Mouse (Mus musculus): Measurements from ENCODE around the gene Pcif1. TPM values are rescaled to one million over a fixed set of nuclear protein-coding genes. Genes with fewer than 3 reads are reported as not detected.

Pcif1 gene
- polyA plus RNA-seq, 1 experiment = 39.1 TPM

- Histone ChIP-seq H3K4me1 (ENCODE audit: control insufficient read depth, insufficient read depth, low read length) (peaks cover 3% of the 10 kb centered on the region; the same call in 1 of the 2 replicates), H3K4me3 (ENCODE audit: insufficient read depth, low read length) (peak overlapping the region; percentile 62), H3K27ac (ENCODE audit: insufficient read depth, low read length) (peak overlapping the region; percentile 73)
- TF ChIP-seq POLR2A (IDR thresholded peaks at IDR 0.05; ENCODE audit: extremely low read depth, insufficient read depth, low read length) = no peak
- TF ChIP-seq CTCF (IDR thresholded peaks at IDR 0.05; ENCODE audit: extremely low read depth, insufficient read depth, low read length) = no peak
Measured at GRCm38 (mm10) chr2:164878509-164879227, 436 bp upstream of the Pcif1 start.

- TF ChIP-seq CTCF (IDR thresholded peaks at IDR 0.05; ENCODE audit: extremely low read depth, insufficient read depth, low read length) (no peak), POLR2A (IDR thresholded peaks at IDR 0.05; ENCODE audit: extremely low read depth, insufficient read depth, low read length) (peak; percentile 100)
- Histone ChIP-seq H3K4me1 (ENCODE audit: control insufficient read depth, insufficient read depth, low read length) (peaks cover 3% of the 10 kb centered on the region; the same call in 1 of the 2 replicates), H3K4me3 (ENCODE audit: insufficient read depth, low read length) (peak overlapping the region; percentile 62), H3K27ac (ENCODE audit: insufficient read depth, low read length) (peak overlapping the region; percentile 99)
Measured at GRCm38 (mm10) chr2:164879568-164880277, 619 bp downstream of the Pcif1 start.

GRCm38 (mm10) chr2:164882619-164883018, 3.5 kb downstream of the Pcif1 start:
- no peak overlapping the region for H3K4me3 ChIP-seq (ENCODE audit: insufficient read depth, low read length)
- TF ChIP-seq POLR2A (IDR thresholded peaks at IDR 0.05; ENCODE audit: extremely low read depth, insufficient read depth, low read length) (no peak), CTCF (IDR thresholded peaks at IDR 0.05; ENCODE audit: extremely low read depth, insufficient read depth, low read length) (no peak)
- H3K27ac ChIP-seq (ENCODE audit: insufficient read depth, low read length) = no peak overlapping the region
- peaks cover 8% of the 10 kb centered on the region; the same call in 1 of the 2 replicates for H3K4me1 ChIP-seq (ENCODE audit: control insufficient read depth, insufficient read depth, low read length)

GRCm38 (mm10) chr2:164885788-164886187, 6.7 kb downstream of the Pcif1 start:
- no peak for TF ChIP-seq CTCF (IDR thresholded peaks at IDR 0.05; ENCODE audit: extremely low read depth, insufficient read depth, low read length)
- TF ChIP-seq POLR2A (IDR thresholded peaks at IDR 0.05; ENCODE audit: extremely low read depth, insufficient read depth, low read length) = no peak
- H3K27ac ChIP-seq (ENCODE audit: insufficient read depth, low read length) = no peak overlapping the region

GRCm38 (mm10) chr2:164886617-164887016, 7.5 kb downstream of the Pcif1 start:
- peaks cover 5% of the 10 kb centered on the region; the same call in 1 of the 2 replicates for H3K4me1 ChIP-seq (ENCODE audit: control insufficient read depth, insufficient read depth, low read length)
- TF ChIP-seq POLR2A (IDR thresholded peaks at IDR 0.05; ENCODE audit: extremely low read depth, insufficient read depth, low read length) (no peak), CTCF (IDR thresholded peaks at IDR 0.05; ENCODE audit: extremely low read depth, insufficient read depth, low read length) (no peak)
- H3K4me3 ChIP-seq (ENCODE audit: insufficient read depth, low read length) = no peak overlapping the region
- H3K27ac ChIP-seq (ENCODE audit: insufficient read depth, low read length) = no peak overlapping the region

More at GRCm38 (mm10) chr2:164885788-164886187, 6.7 kb downstream of the Pcif1 start:
- H3K4me1 ChIP-seq (ENCODE audit: control insufficient read depth, insufficient read depth, low read length) = peaks cover 5% of the 10 kb centered on the region; the same call in 1 of the 2 replicates
- no peak overlapping the region for H3K4me3 ChIP-seq (ENCODE audit: insufficient read depth, low read length)

GRCm38 (mm10) chr2:164888996-164889395, 9.9 kb downstream of the Pcif1 start:
- H3K27ac ChIP-seq (ENCODE audit: insufficient read depth, low read length) = no peak overlapping the region
- H3K4me1 ChIP-seq (ENCODE audit: control insufficient read depth, insufficient read depth, low read length) = peaks cover 5% of the 10 kb centered on the region; the same call in 1 of the 2 replicates
- no peak for TF ChIP-seq POLR2A (IDR thresholded peaks at IDR 0.05; ENCODE audit: extremely low read depth, insufficient read depth, low read length)
- TF ChIP-seq CTCF (IDR thresholded peaks at IDR 0.05; ENCODE audit: extremely low read depth, insufficient read depth, low read length) = no peak
- H3K4me3 ChIP-seq (ENCODE audit: insufficient read depth, low read length) = no peak overlapping the region

- Histone ChIP-seq H3K4me1 (ENCODE audit: control insufficient read depth, insufficient read depth, low read length) (peaks cover 5% of the 10 kb centered on the region; the same call in 1 of the 2 replicates), H3K27ac (ENCODE audit: insufficient read depth, low read length) (no peak overlapping the region), H3K4me3 (ENCODE audit: insufficient read depth, low read length) (no peak overlapping the region)
- TF ChIP-seq POLR2A (IDR thresholded peaks at IDR 0.05; ENCODE audit: extremely low read depth, insufficient read depth, low read length) = no peak
- TF ChIP-seq CTCF (IDR thresholded peaks at IDR 0.05; ENCODE audit: extremely low read depth, insufficient read depth, low read length) = no peak
Measured at GRCm38 (mm10) chr2:164889960-164890359, 10.9 kb downstream of the Pcif1 start.

GRCm38 (mm10) chr2:164890411-164891049, 11.4 kb downstream of the Pcif1 start:
- Histone ChIP-seq H3K4me1 (ENCODE audit: control insufficient read depth, insufficient read depth, low read length) (peaks cover 5% of the 10 kb centered on the region; the same call in 1 of the 2 replicates), H3K27ac (ENCODE audit: insufficient read depth, low read length) (no peak overlapping the region), H3K4me3 (ENCODE audit: insufficient read depth, low read length) (no peak overlapping the region)
- TF ChIP-seq POLR2A (IDR thresholded peaks at IDR 0.05; ENCODE audit: extremely low read depth, insufficient read depth, low read length) = 0 out of 2 replicates have a peak, but pooled peaks have one; percentile 6
- TF ChIP-seq CTCF (IDR thresholded peaks at IDR 0.05; ENCODE audit: extremely low read depth, insufficient read depth, low read length) = no peak

Data from cortical plate, adult 2 months (tissue).